Mouse (Mus musculus) thymus, postnatal 10 days (tissue): Measurements from ENCODE around the gene Mark2.

ENCODE experiments used
- DNase-seq, 2 experiments: peaks; one replicate each; pipeline ENCODE4 v3.0.0; 2021; ENCODE audit warnings: low spot score in 2 of 2

The Mark2 gene

DNA sequence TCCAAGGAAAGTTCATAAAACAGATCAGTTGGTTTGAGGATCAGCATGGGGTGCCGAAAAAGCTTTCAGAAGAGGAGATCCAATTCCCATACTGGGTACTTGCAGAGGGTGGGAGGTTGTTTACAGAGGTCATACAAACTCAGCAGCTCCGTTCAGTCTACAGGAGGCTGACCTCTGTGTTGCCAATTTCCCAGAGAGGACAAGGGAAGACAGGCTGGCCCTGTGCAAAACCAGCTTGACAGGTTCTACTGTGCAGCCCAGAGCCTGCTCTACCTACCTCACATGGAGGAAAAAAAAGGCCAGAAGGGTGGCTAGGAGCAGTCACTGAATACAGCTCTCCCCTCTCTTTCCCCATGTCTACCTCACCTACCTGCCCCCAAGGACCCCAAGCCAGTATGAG lies 7.6 kb downstream of the Mark2 start:
- no peak for DNase-seq

DNA sequence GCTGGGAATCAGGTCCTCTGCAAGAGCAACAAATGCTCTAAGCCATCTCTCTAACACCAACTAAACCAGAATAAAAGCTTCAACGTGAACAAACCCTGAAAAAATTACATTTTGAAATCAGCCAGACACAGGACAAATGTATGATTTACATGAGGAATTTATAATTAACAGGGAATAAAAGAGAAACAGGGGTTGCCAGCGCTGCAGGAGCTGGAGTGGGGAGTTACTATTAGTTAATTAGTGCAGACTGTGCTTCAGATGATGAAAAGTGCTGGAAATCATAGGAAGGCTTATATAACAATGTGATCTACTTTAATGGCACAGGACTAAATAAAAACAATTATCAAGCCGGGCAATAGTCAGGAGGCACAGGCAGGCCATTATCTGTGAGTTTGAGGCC lies 20.3 kb downstream of the Mark2 start:
- no peak for DNase-seq

DNA sequence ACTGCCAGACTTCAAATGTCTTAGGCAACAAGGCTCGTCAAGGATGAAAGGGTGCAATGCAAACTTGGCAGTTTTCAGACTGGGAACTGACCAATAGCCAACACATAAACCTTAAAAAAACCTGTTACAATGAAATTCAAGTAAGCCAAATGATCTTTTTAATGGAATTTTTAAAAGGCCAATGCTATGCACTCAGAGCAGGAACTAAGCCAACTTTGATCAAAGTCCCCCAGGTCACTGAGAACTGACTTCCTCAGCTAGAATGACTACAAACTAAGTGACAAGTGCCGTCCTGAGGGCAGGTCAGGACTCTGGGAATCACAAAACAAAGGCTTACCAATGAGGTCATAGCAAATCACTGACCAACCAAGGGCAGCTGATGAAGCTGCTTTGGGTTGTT lies 21.5 kb downstream of the Mark2 start:
- no peak for DNase-seq

DNA sequence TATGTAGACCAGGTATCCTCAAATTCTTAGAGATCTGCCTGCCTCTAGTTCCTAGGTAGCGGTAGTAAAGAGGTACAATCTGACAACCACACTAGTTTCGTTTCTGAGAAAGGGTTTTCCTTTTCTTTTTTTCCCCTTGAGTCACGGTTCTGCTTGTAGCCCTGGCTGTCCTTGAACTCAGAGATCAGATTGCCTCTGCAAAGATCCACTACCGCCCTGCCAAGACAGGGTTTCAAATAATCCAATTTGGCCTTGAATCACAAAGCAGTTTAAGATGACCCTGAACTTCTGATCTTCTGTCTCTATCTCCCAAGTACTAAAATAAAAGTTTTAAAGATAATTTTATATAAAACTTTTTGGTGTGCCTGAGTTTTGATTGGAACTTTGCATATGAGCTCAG lies 23.9 kb downstream of the Mark2 start:
- DNase-seq, result no peak

DNA sequence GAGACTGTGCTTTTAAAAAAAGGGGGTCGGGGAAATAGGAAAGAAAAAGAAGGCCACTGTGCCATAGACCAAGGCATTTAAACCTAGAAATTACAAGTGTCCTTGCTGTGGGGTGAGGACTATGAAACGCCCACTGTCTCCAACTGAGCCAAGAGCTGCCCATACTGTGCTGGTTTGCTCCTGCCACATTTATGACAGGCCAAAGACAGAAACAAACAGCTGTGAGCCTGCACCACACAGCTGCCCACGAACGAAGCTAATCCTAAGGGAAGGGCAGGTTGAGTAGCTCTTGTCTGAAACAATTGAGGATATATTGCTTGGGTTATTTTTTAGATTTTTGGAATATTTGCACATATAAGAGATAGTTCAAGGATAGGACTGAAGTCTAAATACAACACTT lies 24.8 kb downstream of the Mark2 start:
- DNase-seq, result no peak

DNA sequence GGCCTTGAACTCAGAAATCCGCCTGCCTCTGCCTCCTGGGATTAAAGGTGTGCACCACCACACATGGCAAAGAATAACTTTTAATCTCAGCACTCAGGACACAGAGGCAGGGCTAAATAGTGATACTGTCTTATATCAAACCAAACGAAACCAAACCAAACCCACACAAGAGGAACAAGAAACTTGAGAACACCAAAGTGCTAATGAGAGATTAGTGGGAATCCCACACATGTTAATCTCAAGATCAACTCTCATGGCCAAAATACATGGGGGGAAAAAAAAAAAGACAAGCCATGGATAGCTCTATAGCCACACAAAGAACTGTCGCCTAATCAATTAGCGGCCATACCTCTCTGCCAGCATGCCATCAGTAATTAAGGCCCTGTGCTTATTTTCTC lies 26.1 kb downstream of the Mark2 start:
- no peak for DNase-seq

DNA sequence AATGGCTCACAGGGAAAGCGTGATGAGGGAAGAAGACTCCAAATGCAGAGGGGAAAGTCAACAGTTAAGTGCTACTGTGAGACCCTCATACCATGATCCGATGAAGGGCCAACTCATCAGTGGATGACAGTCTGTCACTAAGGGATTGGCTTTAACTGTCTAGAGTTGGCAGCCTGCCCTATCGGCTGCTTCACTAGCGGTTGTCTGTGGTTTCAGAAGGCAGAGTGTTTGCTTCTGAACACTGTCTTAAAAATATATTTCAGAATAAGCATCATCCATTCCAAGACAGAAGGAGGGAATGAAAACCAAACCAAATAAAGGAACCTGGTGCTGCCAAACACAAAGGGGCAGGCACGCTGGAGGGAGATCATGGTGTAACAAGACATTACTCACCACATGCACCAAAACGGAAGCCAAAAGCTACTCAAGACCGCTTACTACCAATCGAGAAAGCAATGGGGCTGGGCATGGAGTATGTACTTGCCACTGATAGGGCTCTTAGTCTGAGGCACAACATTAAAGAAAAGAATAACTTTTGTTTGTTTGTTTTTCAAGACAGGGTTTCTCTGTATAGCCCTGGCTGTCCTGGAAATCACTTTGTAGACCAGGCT lies 26.6 kb downstream of the Mark2 start:
- no peak for DNase-seq

DNA sequence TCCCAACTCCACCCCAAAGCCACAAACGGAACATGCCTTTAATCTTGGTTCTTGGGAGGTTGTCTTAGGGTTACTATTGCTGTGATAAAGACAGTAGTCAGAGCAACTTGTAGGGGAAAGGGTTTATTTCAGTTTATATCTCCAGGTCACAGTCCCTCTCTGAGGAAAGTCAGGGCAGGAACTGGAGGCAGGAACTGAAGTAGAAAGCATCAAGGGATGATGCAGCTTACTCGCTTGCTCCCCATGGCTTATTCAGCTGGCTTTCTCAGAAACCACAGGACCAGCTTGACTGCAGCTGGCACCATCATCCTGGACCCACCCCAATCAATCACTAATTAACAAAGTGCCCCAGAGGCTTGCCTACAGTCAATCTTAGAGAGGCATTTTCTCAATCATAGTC lies 28.0 kb downstream of the Mark2 start:
- no peak for DNase-seq

DNA sequence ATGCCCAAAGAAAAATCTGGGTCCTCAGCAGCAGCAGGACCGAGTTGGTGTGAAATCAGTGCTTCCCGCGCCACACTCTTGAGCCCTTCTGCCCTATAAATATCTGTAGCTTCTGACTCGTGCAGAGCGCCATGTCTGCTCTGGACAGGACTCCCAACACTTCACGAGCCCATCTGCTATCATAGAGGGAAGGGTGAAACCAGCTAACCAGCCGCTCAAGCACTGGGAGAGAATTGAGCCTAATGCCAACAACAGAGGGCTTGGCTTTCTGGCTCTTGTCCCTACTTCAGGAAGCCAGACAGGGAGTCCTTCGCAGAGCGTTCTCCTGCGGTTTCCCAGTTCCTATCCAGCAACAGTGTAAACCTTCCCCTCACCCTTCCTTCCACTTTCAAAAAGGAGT lies 30.4 kb downstream of the Mark2 start:
- DNase-seq, result no peak

DNA sequence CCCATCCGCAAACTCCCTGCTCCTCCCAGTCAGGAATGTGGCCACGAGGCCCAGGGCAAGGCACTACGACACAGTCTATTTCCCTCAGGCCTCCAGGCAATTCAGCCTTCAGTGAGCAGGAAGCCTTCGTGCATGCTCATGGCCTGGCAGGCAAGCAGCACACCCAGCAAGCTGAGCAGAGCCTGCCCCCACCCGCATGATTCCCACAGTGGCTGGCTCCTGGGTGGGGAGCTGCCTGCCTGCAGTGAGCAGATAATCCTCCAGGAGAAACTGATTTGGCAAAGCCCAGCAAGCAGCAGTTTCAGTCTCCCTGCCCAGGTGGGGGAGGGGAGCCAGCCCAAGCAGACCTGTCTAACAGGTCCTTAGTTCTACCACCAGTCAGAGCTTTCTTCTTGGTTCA lies 31.0 kb downstream of the Mark2 start:
- DNase-seq, result no peak

DNA sequence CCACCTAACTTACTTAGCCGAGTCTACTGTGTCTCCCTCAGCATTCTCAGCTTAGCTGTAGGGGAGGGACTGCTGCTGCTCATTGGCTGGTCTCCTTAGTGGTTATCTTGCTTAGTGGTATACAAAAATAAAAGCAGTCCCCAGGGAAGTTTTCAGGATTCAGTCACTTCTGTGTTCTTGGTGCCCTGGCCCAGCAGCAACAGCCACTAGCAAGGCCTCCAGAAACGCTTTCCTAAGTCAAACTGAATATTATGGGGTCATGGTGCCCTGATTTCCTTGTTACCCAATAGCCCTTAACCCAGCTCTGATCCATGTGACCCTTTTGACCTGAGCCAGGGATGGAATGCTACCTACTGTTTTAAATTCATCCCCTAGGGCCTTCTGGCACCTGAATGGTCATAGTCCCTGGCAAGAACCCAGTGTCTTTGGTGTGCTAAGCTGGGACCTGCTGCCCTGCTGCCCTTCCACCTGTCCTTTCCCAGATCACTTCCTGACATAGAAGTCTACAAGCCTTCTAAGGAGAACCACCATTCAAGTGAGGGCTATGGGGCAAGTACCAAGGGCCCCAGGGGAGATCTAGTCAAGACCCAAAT lies 31.8 kb downstream of the Mark2 start:
- DNase-seq, result no peak

DNA sequence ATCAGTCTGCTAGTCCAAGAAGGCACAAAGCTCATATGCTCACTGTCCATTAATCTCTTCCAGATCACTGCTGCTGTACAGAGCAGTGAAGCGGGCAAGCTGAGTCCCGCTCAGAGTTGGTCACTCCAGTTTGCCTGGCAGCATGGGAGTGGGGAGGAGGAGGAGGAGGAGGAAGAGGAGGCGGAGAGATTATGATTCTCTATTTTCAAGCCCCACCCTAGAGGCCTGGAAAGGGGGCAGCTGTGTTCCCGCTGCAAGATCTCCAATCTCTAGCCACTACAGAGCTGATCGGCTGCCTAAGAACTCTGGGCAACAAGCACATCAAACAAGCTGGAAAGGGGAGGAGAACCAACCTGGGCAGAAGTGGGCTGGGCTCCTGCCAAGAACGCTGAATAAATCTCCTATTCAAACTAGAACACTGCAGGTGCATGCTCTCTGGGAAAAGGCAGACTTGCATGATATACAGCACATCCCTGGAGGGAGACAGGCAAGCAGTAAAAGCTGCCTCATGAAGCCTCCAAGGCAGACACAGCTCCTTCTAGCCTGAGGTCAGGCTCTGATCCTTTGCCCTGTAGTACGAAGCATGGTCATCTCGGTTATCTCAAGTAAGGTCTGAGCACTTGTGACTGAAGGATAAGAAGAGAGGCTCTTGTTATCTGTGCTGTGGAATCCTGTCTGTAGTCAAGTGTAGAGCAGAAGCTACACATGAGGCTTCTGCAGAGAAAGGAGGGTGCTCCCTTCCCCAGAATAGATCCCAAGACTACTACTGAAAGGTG lies 33.5 kb downstream of the Mark2 start:
- DNase-seq, result no peak

DNA sequence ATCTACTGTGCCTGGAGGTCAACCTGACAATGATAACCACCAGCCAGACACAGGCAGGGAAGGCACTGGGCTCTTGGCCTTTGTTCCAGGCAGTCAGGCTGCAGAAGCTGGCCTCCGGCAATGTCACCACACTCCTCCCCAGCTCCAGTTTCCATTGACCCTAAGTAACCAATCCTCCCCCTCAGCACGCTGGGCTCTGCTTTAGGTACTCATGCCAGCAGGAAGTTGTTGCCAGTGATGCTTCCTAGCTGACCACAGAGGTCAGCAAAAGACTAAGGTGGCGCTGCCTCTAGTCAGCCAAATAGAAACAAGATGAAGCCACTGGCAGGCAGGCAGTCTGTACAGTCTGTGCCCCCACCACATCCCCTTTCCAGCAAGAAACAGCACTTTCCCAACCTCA lies 34.7 kb downstream of the Mark2 start:
- no peak for DNase-seq

DNA sequence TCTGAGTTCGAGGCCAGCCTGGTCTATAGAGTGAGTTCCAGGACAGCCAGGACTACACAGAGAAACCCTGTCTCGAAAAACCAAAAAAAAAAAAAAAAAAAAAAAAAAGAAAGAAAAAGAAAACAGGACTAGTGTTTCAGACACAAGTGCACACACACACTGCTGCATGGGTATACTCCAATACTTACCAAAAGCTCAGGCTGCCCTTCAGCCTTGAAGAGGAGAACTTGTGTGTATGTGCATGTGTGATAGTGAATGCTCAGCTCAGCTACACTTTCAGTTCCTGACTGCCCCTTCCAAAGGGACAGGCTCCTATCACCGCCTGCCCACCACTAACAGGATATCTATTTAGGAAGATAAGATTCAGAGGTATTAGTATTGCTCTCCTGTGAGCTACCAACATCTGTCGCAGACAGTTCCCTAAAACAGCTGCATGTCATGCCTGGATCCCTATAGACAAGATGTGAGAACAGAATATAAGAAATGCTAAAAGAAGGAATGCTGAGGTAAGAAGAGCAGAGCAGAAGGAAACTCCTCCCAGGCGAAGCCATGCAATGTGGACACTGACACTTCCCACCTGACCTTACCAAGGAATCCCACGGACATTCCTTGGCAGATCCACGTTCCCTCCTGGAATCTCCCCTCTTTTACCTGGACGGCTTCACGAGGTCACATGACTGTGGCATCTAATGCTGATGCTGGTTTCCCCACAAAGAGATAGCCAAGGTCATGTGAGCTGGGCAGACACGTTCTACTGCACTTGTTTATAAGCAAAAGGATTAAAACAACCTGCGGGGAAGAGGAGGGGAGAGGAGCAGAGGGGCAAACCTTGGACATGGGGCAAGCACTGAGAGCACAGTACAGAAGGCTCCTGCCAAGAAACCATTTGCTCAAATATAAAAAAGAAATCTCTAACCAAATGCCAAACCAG lies 36.0 kb downstream of the Mark2 start:
- DNase-seq, result no peak

DNA sequence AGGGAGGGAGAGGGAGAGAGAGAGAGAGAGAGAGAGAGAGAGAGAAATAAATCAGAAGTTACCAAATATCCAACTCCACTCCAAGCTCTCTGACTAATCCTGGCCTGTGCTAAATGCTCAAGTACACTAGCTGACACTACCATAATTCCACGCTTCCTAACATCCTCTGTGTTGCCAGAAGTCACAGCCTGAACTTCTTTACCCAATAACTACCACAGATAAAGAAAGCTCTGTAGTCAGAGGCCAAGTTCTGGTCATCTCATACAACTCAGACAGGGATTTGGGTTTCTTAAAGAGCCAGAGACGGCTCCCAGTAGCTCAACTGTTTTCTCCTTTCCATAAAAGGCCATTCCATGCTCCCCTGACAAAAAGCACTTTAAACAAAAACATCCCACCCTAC lies 36.9 kb downstream of the Mark2 start:
- DNase-seq, result no peak

DNA sequence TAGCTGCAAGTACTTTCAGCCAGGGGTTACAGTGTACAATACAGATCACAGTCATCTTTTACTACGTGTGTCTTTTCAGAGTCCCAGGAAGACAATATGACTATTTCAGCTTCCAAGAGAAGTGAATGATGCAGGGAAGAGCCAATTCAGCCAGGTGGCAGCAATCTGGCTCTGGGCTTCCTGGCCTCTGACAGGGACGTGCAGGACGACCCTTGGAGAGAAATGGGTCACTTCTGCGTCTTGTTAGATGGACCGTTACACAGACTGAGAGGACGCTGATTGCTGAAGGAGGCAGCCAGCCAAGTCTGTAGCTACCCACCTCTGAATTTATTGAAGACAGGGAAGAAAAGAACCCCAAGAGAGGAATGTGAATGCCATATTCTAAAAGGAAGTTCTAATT lies 37.9 kb downstream of the Mark2 start:
- no peak for DNase-seq

DNA sequence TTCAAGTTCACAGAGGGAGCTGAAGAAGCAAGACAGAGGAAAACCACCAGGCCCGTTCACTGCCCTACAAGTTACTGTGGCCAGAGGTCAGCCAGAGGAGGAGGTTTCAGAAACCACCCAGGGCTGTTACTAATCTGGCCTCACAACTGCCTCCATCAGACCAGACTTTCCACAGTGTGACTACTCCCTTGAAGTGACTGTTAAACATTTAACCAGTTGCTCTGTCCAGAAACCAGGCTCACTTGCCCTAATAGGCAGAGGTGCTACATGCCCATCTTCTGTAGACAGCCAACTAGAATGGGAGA lies 39.2 kb downstream of the Mark2 start:
- no peak for DNase-seq

DNA sequence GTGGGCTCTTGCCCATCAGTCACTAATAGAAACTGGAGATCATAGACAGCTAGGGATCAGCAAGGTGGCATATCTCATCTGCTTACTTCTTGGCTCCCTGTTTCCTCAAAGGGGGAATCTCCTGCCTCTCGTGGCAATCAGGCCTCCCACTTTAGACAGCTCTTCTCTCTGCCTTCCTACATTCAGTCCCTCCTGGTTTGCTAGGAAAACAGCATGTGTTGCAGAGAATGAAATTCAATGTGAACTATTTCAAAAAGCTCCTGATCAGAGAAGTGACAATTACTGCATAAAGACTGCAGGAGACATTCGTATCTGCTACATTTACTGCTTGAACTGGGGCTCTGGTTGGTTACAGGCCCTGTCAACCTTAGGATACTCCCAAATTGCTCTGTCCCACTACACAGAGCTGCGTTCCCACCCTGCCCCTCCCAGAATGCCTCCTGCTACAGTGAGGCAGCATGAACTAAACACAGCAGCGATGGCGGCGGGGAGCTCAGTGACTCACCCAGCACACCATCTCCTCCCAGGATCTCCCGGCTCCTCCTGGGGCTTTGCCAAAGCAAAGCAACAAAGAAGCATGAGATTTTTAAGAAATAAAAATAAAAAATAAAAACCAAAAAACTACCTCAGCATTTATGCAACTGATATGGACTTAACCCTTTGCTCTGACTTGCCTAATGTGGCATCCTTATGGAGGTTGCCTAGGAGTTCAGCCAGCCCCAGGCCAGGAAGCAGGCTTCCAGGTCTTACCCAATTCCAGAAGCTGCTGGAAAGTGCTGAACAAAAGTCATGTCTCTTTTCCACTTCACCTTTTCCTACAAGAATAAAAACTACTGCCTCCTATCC lies 39.8 kb downstream of the Mark2 start:
- no peak for DNase-seq

DNA sequence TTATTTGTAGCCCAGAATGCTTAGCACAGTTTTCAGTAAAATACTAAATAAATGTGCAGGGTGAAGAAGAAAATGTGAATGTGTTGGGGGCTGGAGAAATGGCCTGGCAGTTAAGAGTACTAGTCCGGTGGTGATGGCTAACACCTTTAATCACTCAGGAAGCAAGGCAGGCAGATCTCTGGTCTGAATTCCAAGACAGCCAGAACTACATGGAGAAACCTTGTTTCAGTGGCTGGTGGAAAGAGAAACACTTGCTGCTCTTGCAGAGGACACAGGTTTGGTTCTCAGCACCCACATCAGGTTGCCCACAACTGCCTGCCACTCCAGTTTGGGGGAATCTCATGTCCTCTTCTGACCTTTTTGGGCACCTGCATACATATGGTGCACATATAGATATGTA lies 41.6 kb downstream of the Mark2 start:
- no peak for DNase-seq

DNA sequence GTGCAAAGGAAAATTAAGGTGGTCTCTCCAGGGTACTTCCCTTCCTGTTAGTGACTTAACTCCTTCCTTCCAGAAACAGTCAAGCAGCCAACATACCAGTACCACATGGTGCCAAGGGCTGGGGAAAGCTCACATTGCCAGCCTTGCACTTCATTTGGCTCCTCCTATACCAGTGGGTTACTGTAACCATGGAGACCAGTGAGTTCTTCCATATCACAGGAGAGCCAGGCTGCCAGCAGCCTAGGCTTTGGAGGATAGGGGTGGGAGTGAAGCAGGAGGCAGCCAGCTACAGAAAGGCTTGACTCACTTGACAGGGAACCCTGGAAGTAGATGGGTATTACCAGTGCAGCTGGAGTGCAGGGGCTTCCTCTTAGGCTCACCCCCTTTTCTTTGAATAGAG lies 42.6 kb downstream of the Mark2 start:
- no peak for DNase-seq

DNA sequence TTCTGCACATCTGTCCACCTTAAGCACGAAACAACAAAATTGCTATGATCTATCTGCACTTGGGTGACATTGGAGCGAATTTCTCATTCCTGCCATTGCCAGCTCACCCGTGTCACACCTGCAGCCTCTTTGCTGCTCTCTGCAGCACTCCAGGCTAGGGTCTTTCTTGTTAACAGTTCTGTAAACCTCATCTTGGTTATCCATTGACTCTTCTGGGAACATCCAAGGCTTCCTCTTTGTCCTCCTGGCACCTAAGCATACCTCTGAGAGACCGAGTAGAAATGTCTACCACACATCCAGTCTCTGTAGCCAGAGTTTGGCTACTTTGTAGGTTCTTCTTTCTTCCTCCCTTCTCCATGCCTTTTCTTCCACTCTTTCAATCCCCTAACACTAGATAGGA lies 45.7 kb downstream of the Mark2 start:
- no peak for DNase-seq
